Mouse (Mus musculus): ENCODE data around the gene Clmn. TPM values are rescaled to one million over a fixed set of nuclear protein-coding genes. Genes with fewer than 3 reads are reported as not detected.

The Clmn gene
- polyA plus RNA-seq, 1 experiment from 2014 or later, result not detected

GRCm38 (mm10) chr12:104859140-104859539, 5.7 kb downstream of the Clmn start:
- Histone ChIP-seq H3K79me2 (ENCODE audit: inconsistent target) (no peaks in the 10 kb centered on the region), H3K36me3 (ENCODE audit: inconsistent target) (no peaks in the 10 kb centered on the region), H3K4me3 (ENCODE audit: inconsistent target) (no peak overlapping the region), H3K27ac (no peak overlapping the region)
- 89% methylated on average over 7 of the region's 7 CpGs for WGBS (ENCODE audit: missing documents)

- H3K36me3 ChIP-seq (ENCODE audit: inconsistent target), result no peaks in the 10 kb centered on the region
- no peak overlapping the region for H3K4me3 ChIP-seq (ENCODE audit: inconsistent target)
- no peak overlapping the region for H3K27ac ChIP-seq
- WGBS (ENCODE audit: missing documents), result 93% methylated on average over 5 of the region's 5 CpGs
- H3K79me2 ChIP-seq (ENCODE audit: inconsistent target), result no peaks in the 10 kb centered on the region
Observed at GRCm38 (mm10) chr12:104858732-104859131, 6.1 kb downstream of the Clmn start.

- no peaks in the 10 kb centered on the region for H3K36me3 ChIP-seq (ENCODE audit: inconsistent target)
- no peak overlapping the region for H3K4me3 ChIP-seq (ENCODE audit: inconsistent target)
- H3K27ac ChIP-seq, result no peak overlapping the region
- WGBS (ENCODE audit: missing documents), result 86% methylated on average over 10 of the region's 10 CpGs
- no peaks in the 10 kb centered on the region for H3K79me2 ChIP-seq (ENCODE audit: inconsistent target)
Observed at GRCm38 (mm10) chr12:104857614-104858013, 7.3 kb downstream of the Clmn start.

GRCm38 (mm10) chr12:104856540-104856939, 8.3 kb downstream of the Clmn start:
- 93% methylated on average over 3 of the region's 3 CpGs for WGBS (ENCODE audit: missing documents)
- no peaks in the 10 kb centered on the region for H3K36me3 ChIP-seq (ENCODE audit: inconsistent target)
- no peak overlapping the region for H3K4me3 ChIP-seq (ENCODE audit: inconsistent target)
- H3K79me2 ChIP-seq (ENCODE audit: inconsistent target), result no peaks in the 10 kb centered on the region
- H3K27ac ChIP-seq, result no peak overlapping the region

- Histone ChIP-seq H3K79me2 (ENCODE audit: inconsistent target) (no peaks in the 10 kb centered on the region), H3K4me3 (ENCODE audit: inconsistent target) (no peak overlapping the region), H3K36me3 (ENCODE audit: inconsistent target) (no peaks in the 10 kb centered on the region), H3K27ac (no peak overlapping the region)
- 87% methylated on average over 7 of the region's 7 CpGs for WGBS (ENCODE audit: missing documents)
Observed at GRCm38 (mm10) chr12:104855548-104855947, 9.3 kb downstream of the Clmn start.

GRCm38 (mm10) chr12:104854826-104855225, 10.1 kb downstream of the Clmn start:
- H3K79me2 ChIP-seq (ENCODE audit: inconsistent target), result no peaks in the 10 kb centered on the region
- 97% methylated on average over 2 of the region's 2 CpGs for WGBS (ENCODE audit: missing documents)
- H3K36me3 ChIP-seq (ENCODE audit: inconsistent target), result no peaks in the 10 kb centered on the region
- H3K4me3 ChIP-seq (ENCODE audit: inconsistent target), result no peak overlapping the region
- no peak overlapping the region for H3K27ac ChIP-seq

- 28% methylated on average over 7 of the region's 7 CpGs for WGBS (ENCODE audit: missing documents)
- Histone ChIP-seq H3K4me3 (ENCODE audit: inconsistent target) (no peak overlapping the region), H3K79me2 (ENCODE audit: inconsistent target) (no peaks in the 10 kb centered on the region), H3K27ac (no peak overlapping the region), H3K36me3 (ENCODE audit: inconsistent target) (no peaks in the 10 kb centered on the region)
Observed at GRCm38 (mm10) chr12:104853374-104853773, 11.5 kb downstream of the Clmn start.

GRCm38 (mm10) chr12:104851711-104852508, 13.0 kb downstream of the Clmn start:
- Histone ChIP-seq H3K27ac (no peak overlapping the region), H3K36me3 (ENCODE audit: inconsistent target) (no peaks in the 10 kb centered on the region), H3K79me2 (ENCODE audit: inconsistent target) (no peaks in the 10 kb centered on the region), H3K4me3 (ENCODE audit: inconsistent target) (no peak overlapping the region)
- 69% methylated on average over 16 of the region's 16 CpGs for WGBS (ENCODE audit: missing documents)

- Histone ChIP-seq H3K4me3 (ENCODE audit: inconsistent target) (no peak overlapping the region), H3K27ac (no peak overlapping the region), H3K79me2 (ENCODE audit: inconsistent target) (no peaks in the 10 kb centered on the region), H3K36me3 (ENCODE audit: inconsistent target) (no peaks in the 10 kb centered on the region)
- 92% methylated on average over 7 of the region's 7 CpGs for WGBS (ENCODE audit: missing documents)
Observed at GRCm38 (mm10) chr12:104850119-104850518, 14.8 kb downstream of the Clmn start.

- Histone ChIP-seq H3K4me3 (ENCODE audit: inconsistent target) (no peak overlapping the region), H3K36me3 (ENCODE audit: inconsistent target) (no peaks in the 10 kb centered on the region), H3K27ac (no peak overlapping the region), H3K79me2 (ENCODE audit: inconsistent target) (no peaks in the 10 kb centered on the region)
- WGBS (ENCODE audit: missing documents), result 89% methylated on average over 9 of the region's 9 CpGs
Observed at GRCm38 (mm10) chr12:104848667-104849066, 16.2 kb downstream of the Clmn start.

- Histone ChIP-seq H3K36me3 (ENCODE audit: inconsistent target) (no peaks in the 10 kb centered on the region), H3K79me2 (ENCODE audit: inconsistent target) (no peaks in the 10 kb centered on the region), H3K4me3 (ENCODE audit: inconsistent target) (no peak overlapping the region), H3K27ac (no peak overlapping the region)
- WGBS (ENCODE audit: missing documents), result 97% methylated on average over 4 of the region's 4 CpGs
Observed at GRCm38 (mm10) chr12:104847227-104847626, 17.6 kb downstream of the Clmn start.

- 19% methylated on average over 4 of the region's 11 CpGs for WGBS (ENCODE audit: missing documents)
- Histone ChIP-seq H3K36me3 (ENCODE audit: inconsistent target) (no peaks in the 10 kb centered on the region), H3K27ac (no peak overlapping the region), H3K79me2 (ENCODE audit: inconsistent target) (no peaks in the 10 kb centered on the region), H3K4me3 (ENCODE audit: inconsistent target) (no peak overlapping the region)
Observed at GRCm38 (mm10) chr12:104845707-104846106, 19.2 kb downstream of the Clmn start.

GRCm38 (mm10) chr12:104844989-104845388, 19.9 kb downstream of the Clmn start:
- 78% methylated on average over 4 of the region's 4 CpGs for WGBS (ENCODE audit: missing documents)
- H3K79me2 ChIP-seq (ENCODE audit: inconsistent target), result no peaks in the 10 kb centered on the region
- H3K27ac ChIP-seq, result no peak overlapping the region
- H3K4me3 ChIP-seq (ENCODE audit: inconsistent target), result no peak overlapping the region
- no peaks in the 10 kb centered on the region for H3K36me3 ChIP-seq (ENCODE audit: inconsistent target)

- Histone ChIP-seq H3K79me2 (ENCODE audit: inconsistent target) (no peaks in the 10 kb centered on the region), H3K4me3 (ENCODE audit: inconsistent target) (no peak overlapping the region), H3K36me3 (ENCODE audit: inconsistent target) (no peaks in the 10 kb centered on the region), H3K27ac (no peak overlapping the region)
- 87% methylated on average over 4 of the region's 4 CpGs for WGBS (ENCODE audit: missing documents)
Observed at GRCm38 (mm10) chr12:104844279-104844678, 20.6 kb downstream of the Clmn start.

GRCm38 (mm10) chr12:104841256-104841655, 23.6 kb downstream of the Clmn start:
- Histone ChIP-seq H3K36me3 (ENCODE audit: inconsistent target) (no peaks in the 10 kb centered on the region), H3K79me2 (ENCODE audit: inconsistent target) (no peaks in the 10 kb centered on the region), H3K4me3 (ENCODE audit: inconsistent target) (no peak overlapping the region), H3K27ac (no peak overlapping the region)
- 94% methylated on average over 3 of the region's 3 CpGs for WGBS (ENCODE audit: missing documents)

- WGBS (ENCODE audit: missing documents), result 71% methylated on average over 4 of the region's 4 CpGs
- H3K79me2 ChIP-seq (ENCODE audit: inconsistent target), result no peaks in the 10 kb centered on the region
Observed at GRCm38 (mm10) chr12:104838987-104839386, 25.9 kb downstream of the Clmn start.

More at GRCm38 (mm10) chr12:104838987-104839386, 25.9 kb downstream of the Clmn start:
- Histone ChIP-seq H3K36me3 (ENCODE audit: inconsistent target) (no peaks in the 10 kb centered on the region), H3K4me3 (ENCODE audit: inconsistent target) (no peak overlapping the region), H3K27ac (no peak overlapping the region)

Data from macrophage (primary cell).